Mouse (Mus musculus) liver, adult 2 months (tissue): ENCODE results near the gene Sumo1.

Experiments
- CTCF ChIP-seq: fragments of 200-500 bp; IDR thresholded peaks from 2 replicates; pipeline ENCODE4 v1.5.1; 2011; ENCODE audit warnings: low read depth, low read length, control low read depth
- POLR2A ChIP-seq: fragments of 200-500 bp; IDR thresholded peaks from 2 replicates; pipeline ENCODE4 v1.6.1; 2011; ENCODE audit warnings: low read length, control low read depth; ENCODE audit not compliant: insufficient read depth; ENCODE audit errors: extremely low read depth

DNA sequence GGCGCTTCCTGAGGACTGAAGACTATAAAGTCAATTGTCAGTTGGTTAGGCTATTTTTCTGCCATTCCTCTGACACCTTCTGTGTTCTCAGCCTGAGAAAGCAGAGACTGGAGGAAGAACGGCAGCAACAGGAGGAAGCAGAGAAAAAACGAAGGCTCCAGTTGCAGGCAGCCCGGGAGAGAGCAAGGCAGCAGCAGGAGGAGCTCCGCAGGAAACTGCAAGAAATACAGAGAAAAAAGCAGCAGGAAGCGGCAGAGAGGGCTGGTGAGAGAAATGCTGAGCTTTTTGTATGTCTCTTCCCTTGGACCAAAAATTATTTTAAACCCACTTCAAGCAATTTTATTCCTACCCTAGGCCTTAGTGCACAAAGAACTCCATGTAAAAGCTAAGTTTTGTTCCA is 37.6 kb downstream of the Sumo1 start:
- TF ChIP-seq CTCF (no peak), POLR2A (no peak)
